Mouse (Mus musculus) forebrain, embryonic 11.5 days (tissue): ENCODE results near the gene Ppp1r18. TPM values are rescaled to one million over a fixed set of nuclear protein-coding genes. Genes with fewer than 3 reads are reported as not detected.

Experiments
- ATAC-seq: fragments of 200-750 bp; cut with Nextera tagmentation; replicated peaks from 2 replicates; pipeline ENCODE4 v1.8.0; 2017; ENCODE audit warnings: moderate TSS enrichment; ENCODE audit not compliant: low FRiP score
- DNase-seq: peaks from one replicate; pipeline ENCODE4 v3.0.0-alpha.2; 2017; ENCODE audit warnings: low spot score
- H3K27ac ChIP-seq: fragments of 300-500 bp; sonication (generic); 2 replicates; pipeline ENCODE4 v1.5.1; 2014; ENCODE audit warnings: low read depth, low read length
- H3K27me3 ChIP-seq: fragments of 300-500 bp; sonication (generic); 2 replicates; pipeline ENCODE4 v1.6.1; 2014; ENCODE audit warnings: mild to moderate bottlenecking, low read length, mixed read lengths; ENCODE audit not compliant: control insufficient read depth, insufficient read depth
- H3K36me3 ChIP-seq: fragments of 300-500 bp; sonication (generic); 2 replicates; pipeline ENCODE4 v1.6.1; 2014; ENCODE audit warnings: mild to moderate bottlenecking, low read length, moderate library complexity, mixed read lengths; ENCODE audit not compliant: control insufficient read depth, insufficient read depth
- H3K4me1 ChIP-seq: fragments of 300-500 bp; sonication (generic); replicated peaks from 2 replicates; pipeline ENCODE4 v1.6.1; 2014; ENCODE audit warnings: low read length, mixed read lengths; ENCODE audit not compliant: control insufficient read depth, insufficient read depth
- H3K4me2 ChIP-seq: fragments of 300-500 bp; sonication (generic); 2 replicates; pipeline ENCODE4 v1.6.1; 2014; ENCODE audit warnings: low read depth, mild to moderate bottlenecking, low read length, moderate library complexity, mixed read lengths; ENCODE audit not compliant: severe bottlenecking
- H3K4me3 ChIP-seq: fragments of 300-500 bp; sonication (generic); 2 replicates; pipeline ENCODE4 v1.5.1; 2014; ENCODE audit warnings: low read depth, low read length
- H3K9ac ChIP-seq: fragments of 300-500 bp; sonication (generic); 2 replicates; pipeline ENCODE4 v1.6.1; 2014; ENCODE audit warnings: low read length
- H3K9me3 ChIP-seq: fragments of 300-500 bp; sonication (generic); 2 replicates; pipeline ENCODE4 v1.6.1; 2016; ENCODE audit warnings: low read length, mixed read lengths; ENCODE audit not compliant: control insufficient read depth
- WGBS: fragments of 180-500 bp; shearing (Covaris S2); extraction: QIAGEN DNeasy Blood & Tissue Kit; methylation state at CpG from one replicate; pipeline ENCODE4 v1.1.7; 2014; 5-methylcytosine and 5-hydroxymethylcytosine counted together
- microRNA counts: library from miRNA; unstranded; fragments of <30 nt; microRNA quantifications from one replicate; lab custom pipeline; 2015
- microRNA-seq: library from miRNA; unstranded; fragments of <30 nt; microRNA quantifications from one replicate; pipeline ENCODE4, GENCODE M21; 2016; ENCODE audit not compliant: insufficient number of aligned reads
- polyA plus RNA-seq: library from polyadenylated mRNA; unstranded; fragments of >200 nt; fragmentation: Nextera tagmentation; extraction: Ambion mirVana; gene quantifications from 2 replicates; pipeline ENCODE4 v1.2.1, GENCODE M21; 2014

Gene Ppp1r18
- polyA plus RNA-seq, 1 experiment from 2014 or later = 25.1 TPM

- DNase-seq (no peak), ATAC-seq (no peak)
- Histone ChIP-seq H3K4me1 (peaks cover 9% of the 10 kb centered on the region), H3K27ac (no peak overlapping the region), H3K4me3 (no peak overlapping the region), H3K9me3 (no peaks in the 10 kb centered on the region), H3K4me2 (no peak overlapping the region), H3K9ac (no peak overlapping the region), H3K36me3 (peaks cover 16% of the 10 kb centered on the region; the same call in 1 of the 2 replicates), H3K27me3 (no peaks in the 10 kb centered on the region)
- WGBS = 92% methylated on average over 3 of the region's 3 CpGs
These were observed 57.2 kb downstream of the Ppp1r18 start for GRCm38 (mm10) chr17:35922566-35922965.

- Histone ChIP-seq H3K4me1 (peaks cover 9% of the 10 kb centered on the region), H3K36me3 (peaks cover 22% of the 10 kb centered on the region; the same call in 1 of the 2 replicates), H3K27me3 (no peaks in the 10 kb centered on the region), H3K27ac (no peak overlapping the region), H3K4me3 (no peak overlapping the region), H3K4me2 (no peak overlapping the region), H3K9ac (no peak overlapping the region), H3K9me3 (no peaks in the 10 kb centered on the region)
- 93% methylated on average over 4 of the region's 4 CpGs for WGBS
- no peak for ATAC-seq
- DNase-seq = no peak
These were observed 57.9 kb downstream of the Ppp1r18 start for GRCm38 (mm10) chr17:35923281-35923680.

MicroRNA genes within 50 kb of the gene (microRNA counts, 519-probe panel; counts per million panel counts)
- microRNA mmu-miR-1894-3p (lab: Ali Mortazavi, UCI) (31.2 counts per million), microRNA mmu-miR-1894-5p (lab: Ali Mortazavi, UCI) (31.2 counts per million)

Small RNA genes within 50 kb of the gene (microRNA-seq; reads per million reads assigned to microRNA genes)
- not detected for gene Gm28033
- gene Mir1894 = not detected

Other genes with a start within 250 kb of the Ppp1r18 start
- gene Gm9573, start 239.0 kb upstream of the Ppp1r18 start, polyA plus RNA-seq = not detected in 2 replicates
- 0.07 and 0.13 TPM in 2 replicates for gene Mucl3, start 221.9 kb upstream of the Ppp1r18 start, polyA plus RNA-seq
- gene Vars2, start 198.0 kb upstream of the Ppp1r18 start, polyA plus RNA-seq = 16.2 and 19.5 TPM in 2 replicates
- 41.2 and 47.4 TPM in 2 replicates for gene Gtf2h4, start 191.9 kb upstream of the Ppp1r18 start, polyA plus RNA-seq
- gene Ddr1, start 161.0 kb upstream of the Ppp1r18 start, polyA plus RNA-seq = 130 and 144 TPM in 2 replicates
- gene Ier3, start 43.9 kb upstream of the Ppp1r18 start, polyA plus RNA-seq = 2.4 and 3.5 TPM in 2 replicates
- 48.5 and 49.5 TPM in 2 replicates for gene Flot1, start 42.4 kb upstream of the Ppp1r18 start, polyA plus RNA-seq
- gene Tubb5, start 27.3 kb upstream of the Ppp1r18 start, polyA plus RNA-seq = 1,583 and 1,671 TPM in 2 replicates
- gene Mdc1, start 24.1 kb upstream of the Ppp1r18 start, polyA plus RNA-seq = 27.2 and 29.2 TPM in 2 replicates
- 65.7 and 68.8 TPM in 2 replicates for gene Nrm, start 4.3 kb upstream of the Ppp1r18 start, polyA plus RNA-seq
- gene Dhx16, start 14.2 kb downstream of the Ppp1r18 start, polyA plus RNA-seq = 50.3 and 52.9 TPM in 2 replicates
- 26.9 and 29.9 TPM in 2 replicates for gene 2310061I04Rik, start 31.8 kb downstream of the Ppp1r18 start, polyA plus RNA-seq
- gene Atat1, start 44.5 kb downstream of the Ppp1r18 start, polyA plus RNA-seq = 213 and 224 TPM in 2 replicates
- 66.1 and 66.8 TPM in 2 replicates for gene Mrps18b, start 50.8 kb downstream of the Ppp1r18 start, polyA plus RNA-seq
- gene Ppp1r10, start 50.8 kb downstream of the Ppp1r18 start, polyA plus RNA-seq = 52.6 and 59.3 TPM in 2 replicates
- gene Abcf1, start 104.2 kb downstream of the Ppp1r18 start, polyA plus RNA-seq = 108 and 122 TPM in 2 replicates
- 46.0 and 48.4 TPM in 2 replicates for gene Gnl1, start 114.3 kb downstream of the Ppp1r18 start, polyA plus RNA-seq
- gene Prr3, start 114.6 kb downstream of the Ppp1r18 start, polyA plus RNA-seq = 50.8 and 54.4 TPM in 2 replicates
- 3.5 and 4.3 TPM in 2 replicates for gene H2-T24, start 155.0 kb downstream of the Ppp1r18 start, polyA plus RNA-seq
- gene H2-T23, start 167.3 kb downstream of the Ppp1r18 start, polyA plus RNA-seq = 3.1 and 3.4 TPM in 2 replicates
- 7.6 and 8.3 TPM in 2 replicates for gene H2-T22, start 177.2 kb downstream of the Ppp1r18 start, polyA plus RNA-seq
- not detected in 2 replicates for gene Gm6034, start 177.4 kb downstream of the Ppp1r18 start, polyA plus RNA-seq
- gene Gm11127, start 192.8 kb downstream of the Ppp1r18 start, polyA plus RNA-seq = not detected in 2 replicates